Mouse (Mus musculus): ENCODE results near the gene Gm11114. TPM values are rescaled to one million over a fixed set of nuclear protein-coding genes. Genes with fewer than 3 reads are reported as not detected.

Gm11114 gene
- not detected for polyA plus RNA-seq (2017; shearing (Covaris generic))

GRCm38 (mm10) chr9:85312473-85312872 is at the start of gene Gm11114:
Gm11114 (plus strand) TSS chr9:85312773.

GRCm38 (mm10) chr9:85327242-85328211 is 15.0 kb downstream of the Gm11114 start, which contains the start of gene Tent5a:
Tent5a (minus strand) TSS chr9:85327348.

Other genes starting within 250 kb of the Gm11114 start
- 11.3 TPM for gene Tent5a, start 14.6 kb downstream of the Gm11114 start, polyA plus RNA-seq (2017; shearing (Covaris generic))

All from CD4-positive, CD25-positive, alpha-beta regulatory T cell (primary cell).